Mouse (Mus musculus) heart, adult 8-10 months (tissue): ENCODE data around the gene Gss. TPM values are rescaled to one million over a fixed set of nuclear protein-coding genes. Genes with fewer than 3 reads are reported as not detected.

Experiments
- DNase-seq: peaks from one replicate; pipeline ENCODE4 v3.0.0; 2022; ENCODE audit warnings: low spot score
- total RNA-seq, 4 experiments: library from RNA; stranded (reverse); gene quantifications; 2 replicates each; pipeline ENCODE4 v1.2.4; 2022

The Gss gene
- 10 to 100 TPM; 14.2 to 15.6 (median 14.6) TPM for total RNA-seq

DNA sequence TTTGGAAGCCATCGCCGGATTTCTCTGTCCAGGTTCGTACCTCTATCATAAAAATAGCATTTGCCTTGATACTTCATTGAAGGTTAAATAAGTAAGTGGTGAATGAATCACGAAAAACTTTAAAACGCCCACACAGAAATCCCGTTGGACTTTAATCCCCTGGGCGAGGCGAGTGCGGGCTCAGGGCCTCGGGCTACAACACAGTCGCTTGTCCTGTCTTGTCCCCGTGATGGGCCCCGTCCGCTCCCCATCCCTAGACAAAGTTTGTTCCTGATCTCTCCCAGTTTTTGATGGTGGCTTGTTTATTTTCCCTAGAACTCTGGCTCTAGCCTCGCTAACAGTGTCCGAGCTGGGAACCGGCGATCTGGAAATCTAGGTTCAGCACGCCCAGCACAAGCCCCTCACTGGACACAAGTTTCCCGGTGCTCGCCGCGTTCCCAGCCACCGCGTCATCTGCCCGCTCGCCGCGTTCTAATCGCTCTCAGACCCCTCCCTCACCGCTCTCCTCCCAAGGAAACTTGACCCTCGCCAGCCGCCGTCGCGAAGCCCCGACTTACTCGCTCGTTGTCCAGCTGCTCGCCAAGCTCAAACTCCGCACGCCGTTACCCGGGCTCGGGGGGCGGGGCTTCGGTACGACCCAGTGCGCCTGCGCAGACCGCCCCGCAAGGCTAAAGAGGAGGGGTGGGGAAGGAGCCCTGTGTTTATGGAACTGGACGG lies at the start of gene Gss:
Gene Gss, minus strand, starts transcription at position 674 of the 717 bp plus-strand sequence.
- peak; percentile 99 for DNase-seq

- no peak for DNase-seq
Measured at GRCm38 (mm10) chr2:155641540-155642472, 49.2 kb upstream of the Gss start.

DNA sequence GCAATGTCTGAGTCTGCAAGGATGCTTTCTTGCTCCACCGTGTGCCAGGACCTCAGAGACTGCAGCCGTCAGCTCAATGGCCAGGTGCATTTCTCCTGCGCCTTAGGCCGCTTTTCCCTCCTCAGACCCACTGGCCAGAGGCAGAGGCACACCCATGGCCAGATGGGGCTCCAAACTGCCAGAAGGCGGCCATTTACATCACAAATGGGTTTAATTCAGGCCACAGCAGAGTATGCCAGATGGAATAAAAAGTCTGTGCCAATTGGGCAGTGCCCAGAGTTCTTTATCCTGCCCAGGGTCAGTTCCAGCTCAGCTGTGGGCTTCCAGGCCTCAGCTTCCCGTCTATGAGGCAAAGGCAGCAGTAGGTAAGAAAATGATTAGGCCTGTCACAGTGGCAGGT lies 48.0 kb upstream of the Gss start:
- no peak for DNase-seq

- DNase-seq, result no peak
Measured at GRCm38 (mm10) chr2:155637411-155637810, 44.8 kb upstream of the Gss start.

DNA sequence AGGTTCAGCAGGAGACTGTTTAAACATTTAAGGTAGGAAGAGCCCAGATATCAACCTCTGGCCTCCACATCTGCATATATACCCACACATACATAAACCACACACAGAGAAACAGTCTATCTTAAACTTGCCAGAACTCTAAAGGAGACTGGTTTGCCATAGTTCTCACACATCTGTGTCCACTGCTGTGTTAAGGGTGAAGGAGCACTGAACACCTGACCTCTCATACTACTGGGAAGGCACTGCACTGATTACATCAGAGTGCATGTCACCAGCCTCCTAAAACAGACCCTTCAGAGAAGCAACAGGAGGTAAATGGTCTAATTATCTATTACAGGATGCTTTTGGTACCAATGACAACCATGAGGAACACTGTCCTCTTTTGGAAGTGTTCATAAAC lies 44.3 kb upstream of the Gss start:
- DNase-seq, result no peak

GRCm38 (mm10) chr2:155635961-155636360 lies 43.4 kb upstream of the Gss start:
- DNase-seq, result no peak

DNA sequence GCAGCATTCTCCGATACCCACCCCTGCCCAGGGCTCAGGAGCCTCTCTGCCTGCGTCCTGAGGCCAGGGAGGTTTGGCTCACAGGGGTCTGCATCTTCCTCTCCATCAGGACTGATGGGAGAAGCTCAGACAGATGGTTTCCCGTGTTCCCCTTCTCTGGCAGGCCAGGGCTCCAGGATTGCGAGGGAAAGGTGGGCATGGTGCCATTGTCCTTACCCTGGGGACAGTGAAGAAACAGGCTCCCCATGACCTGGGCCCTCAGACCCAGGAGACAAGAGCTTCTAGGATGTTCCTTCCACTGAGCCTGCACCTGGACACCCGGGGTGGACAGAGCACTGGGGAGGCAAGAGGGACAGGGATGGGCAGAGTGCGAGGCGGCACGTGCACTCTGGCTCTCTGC lies 42.0 kb upstream of the Gss start:
- no peak for DNase-seq

DNA sequence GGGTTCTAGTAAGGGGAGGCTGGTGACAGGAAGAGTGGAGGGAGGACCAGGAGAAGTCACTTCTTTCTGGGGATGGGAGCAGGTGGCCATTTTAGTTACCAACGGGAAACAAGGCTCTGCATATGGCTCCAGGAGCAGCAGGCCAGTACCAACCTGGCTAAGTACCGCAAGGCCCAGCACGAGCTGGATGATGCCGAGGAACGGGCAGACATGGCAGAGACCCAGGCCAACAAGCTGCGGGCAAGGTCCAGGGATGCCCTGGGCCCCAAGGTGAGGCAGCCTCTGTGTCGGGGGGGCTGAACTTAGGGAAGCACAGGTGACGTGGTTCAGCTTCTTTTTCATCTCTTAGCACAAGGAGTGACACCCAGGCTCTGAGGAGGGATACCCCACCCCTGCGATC lies 41.1 kb upstream of the Gss start:
- no peak for DNase-seq

DNA sequence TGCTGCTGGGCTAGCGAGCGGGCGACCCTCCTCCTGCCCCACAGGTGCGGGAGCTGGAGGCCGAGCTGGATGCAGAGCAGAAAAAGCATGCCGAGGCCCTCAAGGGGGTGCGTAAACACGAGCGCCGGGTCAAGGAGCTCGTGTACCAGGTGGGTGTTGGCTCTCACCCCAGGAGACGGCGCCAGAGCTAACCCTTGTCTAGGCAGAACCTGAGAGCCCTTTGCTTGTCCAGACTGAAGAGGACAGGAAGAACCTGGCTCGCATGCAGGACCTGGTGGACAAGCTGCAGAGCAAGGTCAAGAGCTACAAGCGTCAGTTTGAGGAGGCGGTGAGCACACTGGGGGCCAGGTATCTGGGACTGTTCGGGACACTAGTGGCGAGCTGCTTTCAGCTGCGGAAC lies 40.5 kb upstream of the Gss start:
- no peak for DNase-seq

GRCm38 (mm10) chr2:155632138-155632936 lies 39.7 kb upstream of the Gss start:
- no peak for DNase-seq

DNA sequence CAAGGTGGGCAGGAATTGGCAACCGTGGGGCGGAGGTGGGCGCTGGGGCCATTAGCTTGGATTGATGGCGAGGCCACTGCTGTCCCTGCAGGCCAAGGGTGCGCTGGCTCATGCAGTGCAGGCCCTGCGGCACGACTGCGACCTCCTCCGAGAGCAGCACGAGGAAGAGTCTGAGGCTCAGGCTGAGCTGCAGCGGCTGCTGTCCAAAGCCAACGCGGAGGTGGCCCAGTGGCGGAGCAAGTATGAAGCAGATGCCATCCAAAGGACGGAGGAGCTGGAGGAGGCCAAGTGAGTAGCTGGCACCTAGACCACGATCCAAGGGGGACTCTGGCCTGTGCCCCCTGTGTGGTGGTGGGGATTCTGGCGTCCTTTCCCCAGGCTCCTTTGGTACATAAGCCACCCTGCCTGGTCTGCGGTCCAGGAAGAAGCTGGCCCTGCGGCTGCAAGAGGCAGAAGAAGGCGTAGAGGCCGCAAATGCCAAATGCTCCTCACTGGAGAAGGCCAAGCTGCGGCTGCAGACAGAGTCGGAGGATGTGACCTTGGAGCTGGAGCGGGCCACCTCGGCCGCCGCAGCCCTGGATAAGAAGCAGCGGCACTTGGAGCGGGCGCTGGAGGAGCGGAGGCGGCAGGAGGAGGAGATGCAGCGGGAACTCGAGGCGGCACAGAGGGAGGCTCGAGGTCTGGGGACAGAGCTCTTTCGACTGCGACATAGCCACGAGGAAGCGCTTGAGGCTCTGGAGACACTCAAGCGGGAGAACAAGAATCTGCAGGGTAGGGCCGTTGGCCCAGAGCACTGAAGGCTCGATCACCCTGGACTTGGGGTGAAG lies 38.2 kb upstream of the Gss start:
- DNase-seq, result no peak

DNA sequence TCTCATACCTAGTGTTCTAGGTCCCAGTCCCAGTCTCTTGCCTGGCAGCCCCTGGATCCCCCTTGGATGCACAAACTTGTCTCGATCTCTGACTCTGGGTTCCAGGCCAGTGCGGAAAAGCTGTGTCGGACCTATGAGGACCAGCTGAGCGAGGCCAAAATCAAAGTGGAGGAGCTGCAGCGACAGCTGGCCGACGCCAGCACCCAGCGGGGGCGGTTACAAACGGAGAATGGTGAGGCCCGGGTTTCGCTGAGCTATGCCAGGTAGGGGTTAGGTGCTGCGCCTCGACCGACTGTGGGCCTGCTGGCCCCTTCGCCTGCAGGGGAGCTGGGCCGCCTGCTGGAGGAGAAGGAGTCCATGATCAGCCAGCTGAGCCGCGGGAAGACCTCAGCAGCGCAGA lies 37.5 kb upstream of the Gss start:
- DNase-seq, result no peak

GRCm38 (mm10) chr2:155629231-155629661 lies 36.6 kb upstream of the Gss start:
- DNase-seq, result no peak

GRCm38 (mm10) chr2:155628519-155628918 lies 35.9 kb upstream of the Gss start:
- DNase-seq, result no peak

GRCm38 (mm10) chr2:155628112-155628511 lies 35.5 kb upstream of the Gss start:
- DNase-seq, result no peak

- peak; percentile 48 for DNase-seq
Measured at GRCm38 (mm10) chr2:155627030-155627738, 34.6 kb upstream of the Gss start.

- DNase-seq, result no peak
Measured at GRCm38 (mm10) chr2:155626277-155626676, 33.7 kb upstream of the Gss start.

- DNase-seq, result no peak
Measured at GRCm38 (mm10) chr2:155624730-155625129, 32.1 kb upstream of the Gss start.

DNA sequence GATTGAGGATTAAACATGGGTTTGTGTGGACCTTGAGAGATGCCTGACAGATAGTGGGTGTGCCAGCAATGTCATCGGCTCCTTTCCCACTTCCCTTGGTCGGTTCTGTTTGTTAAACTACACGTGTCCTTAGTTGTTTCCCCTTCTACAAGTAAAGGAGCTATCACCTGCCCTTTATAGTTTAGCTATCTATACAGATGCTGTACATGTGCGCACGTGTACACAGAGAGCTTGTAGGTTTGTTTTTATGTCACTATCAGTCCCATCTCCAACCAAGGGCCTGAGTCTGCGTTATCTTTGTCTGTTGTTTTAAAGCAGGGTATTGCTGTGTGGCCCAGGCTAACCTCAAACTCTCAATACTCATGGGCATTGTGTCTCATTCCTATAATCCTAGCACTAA lies 31.4 kb upstream of the Gss start:
- DNase-seq, result no peak

DNA sequence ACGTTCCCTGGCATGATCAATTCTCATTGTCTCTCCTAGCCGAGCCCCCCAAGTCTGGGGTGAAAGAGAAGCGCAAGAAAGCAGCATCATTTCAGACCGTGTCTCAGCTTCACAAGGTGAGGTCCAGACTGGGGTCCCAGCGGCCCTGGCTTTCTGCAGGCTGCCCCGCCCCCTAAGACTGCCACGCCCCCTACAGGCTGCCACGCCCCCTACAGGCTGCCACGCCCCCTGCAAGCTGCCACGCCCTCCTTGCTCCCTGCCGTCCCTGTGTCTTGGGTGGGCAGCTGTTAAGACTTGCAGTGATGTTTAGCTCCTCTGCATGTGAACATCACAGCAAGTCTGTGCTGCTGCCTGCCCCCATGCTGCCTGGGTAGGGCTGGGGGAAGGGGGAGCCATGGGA lies 30.0 kb upstream of the Gss start:
- no peak for DNase-seq
